In genomic region chr8:56232552-56232951, GRCm38 (mm10) we compare ENCODE assay signal across 14 mouse cellular contexts.
DNase-seq lines count a peak whose midpoint lies in the region; ATAC-seq and TF ChIP-seq lines count a peak whose summit lies in the region.
"Had no signal": no experiment of that assay in that cellular context is flagged by ENCODE, and none has a peak within 500 bp of the region (broad histone marks: within the 10 kb centered on the region; RNA-seq: fewer than 3 reads in every experiment).

No protein-coding gene starts in this region.

- 0 out of 2 replicates have a peak, but pooled peaks have one; percentile 34 for ATAC-seq in intestine, embryonic 15.5 days
- no peak for ATAC-seq in intestine, postnatal 0 days
- ATAC-seq in heart, embryonic 16.5 days (replicated peaks; ENCODE audit: extremely low read depth, insufficient read depth, low FRiP score) = peak; percentile 45; the same call in 1 of the 2 replicates
- no peak for ATAC-seq in hindbrain, embryonic 12.5 days (ENCODE audit: low FRiP score)
- ATAC-seq: Patski had no signal

- H3K4me1 ChIP-seq in intestine, embryonic 15.5 days (replicated peaks) = no peaks in the 10 kb centered on the region
- H3K4me1 ChIP-seq in intestine, postnatal 0 days (replicated peaks; ENCODE audit: control insufficient read depth, insufficient read depth, low read length) = no peaks in the 10 kb centered on the region; the same call in 1 of the 2 replicates
- no peaks in the 10 kb centered on the region for H3K4me1 ChIP-seq in heart, embryonic 16.5 days (ENCODE audit: control insufficient read depth, insufficient read depth, low read length)
- no peaks in the 10 kb centered on the region for H3K4me1 ChIP-seq in hindbrain, embryonic 12.5 days
- H3K4me1 ChIP-seq: liver, embryonic 13.5 days had no signal

- 0 out of 2 replicates have a peak overlapping the region, but pooled peaks have one; percentile 41 for H3K27ac ChIP-seq in intestine, embryonic 15.5 days
- no peak overlapping the region for H3K27ac ChIP-seq in intestine, postnatal 0 days (ENCODE audit: low read depth, low read length)
- H3K27ac ChIP-seq in heart, embryonic 16.5 days (ENCODE audit: low read length) = no peak overlapping the region; the same call in 1 of the 2 replicates
- no peak overlapping the region for H3K27ac ChIP-seq in hindbrain, embryonic 12.5 days
- H3K27ac ChIP-seq: heart, adult 2 months; liver, embryonic 13.5 days had no signal

- 53% methylated on average over 3 of the region's 3 CpGs for WGBS in intestine, embryonic 15.5 days
- 51% methylated on average over 3 of the region's 3 CpGs for WGBS in intestine, postnatal 0 days
- 59% methylated on average over 3 of the region's 3 CpGs for WGBS in heart, embryonic 16.5 days
- 79% methylated on average over 3 of the region's 3 CpGs for WGBS in hindbrain, embryonic 12.5 days

- no peaks in the 10 kb centered on the region for H3K9me3 ChIP-seq in intestine, embryonic 15.5 days
- no peaks in the 10 kb centered on the region for H3K9me3 ChIP-seq in intestine, postnatal 0 days (ENCODE audit: control insufficient read depth)
- H3K9me3 ChIP-seq in heart, embryonic 16.5 days (replicated peaks; ENCODE audit: control insufficient read depth, low read length) = no peaks in the 10 kb centered on the region
- H3K9me3 ChIP-seq in hindbrain, embryonic 12.5 days (replicated peaks) = no peaks in the 10 kb centered on the region
- H3K9me3 ChIP-seq: liver, embryonic 13.5 days had no signal

- H3K4me2 ChIP-seq in intestine, embryonic 15.5 days (replicated peaks) = no peak overlapping the region
- H3K4me2 ChIP-seq in intestine, postnatal 0 days (replicated peaks; ENCODE audit: low read depth) = no peak overlapping the region
- no peak overlapping the region for H3K4me2 ChIP-seq in heart, embryonic 16.5 days (ENCODE audit: low read depth, low read length)
- no peak overlapping the region for H3K4me2 ChIP-seq in hindbrain, embryonic 12.5 days (replicated peaks)
- H3K4me2 ChIP-seq: liver, embryonic 13.5 days had no signal

- no peak overlapping the region for H3K4me3 ChIP-seq in intestine, embryonic 15.5 days (replicated peaks)
- no peak overlapping the region for H3K4me3 ChIP-seq in intestine, postnatal 0 days (ENCODE audit: low read depth, low read length)
- H3K4me3 ChIP-seq in heart, embryonic 16.5 days (ENCODE audit: low read length) = no peak overlapping the region
- no peak overlapping the region for H3K4me3 ChIP-seq in hindbrain, embryonic 12.5 days
- H3K4me3 ChIP-seq: erythroblast, embryonic 14.5 days; heart, adult 2 months; liver, embryonic 13.5 days had no signal

- H3K27me3 ChIP-seq in intestine, embryonic 15.5 days (replicated peaks) = no peaks in the 10 kb centered on the region
- no peaks in the 10 kb centered on the region for H3K27me3 ChIP-seq in intestine, postnatal 0 days (replicated peaks; ENCODE audit: control insufficient read depth, insufficient read depth, low read length)
- H3K27me3 ChIP-seq in heart, embryonic 16.5 days (ENCODE audit: control insufficient read depth, insufficient read depth, low read length) = no peaks in the 10 kb centered on the region
- no peaks in the 10 kb centered on the region for H3K27me3 ChIP-seq in hindbrain, embryonic 12.5 days
- H3K27me3 ChIP-seq: liver, embryonic 13.5 days; Patski had no signal

- TF ChIP-seq CTCF in intestine, postnatal 0 days (IDR thresholded peaks at IDR 0.05; ENCODE audit: low read depth) = no peak

- H3K9ac ChIP-seq in intestine, embryonic 15.5 days = no peak overlapping the region
- H3K9ac ChIP-seq in intestine, postnatal 0 days (ENCODE audit: low read depth, low read length) = no peak overlapping the region
- H3K9ac ChIP-seq in heart, embryonic 16.5 days (ENCODE audit: low read length) = no peak overlapping the region
- H3K9ac ChIP-seq in hindbrain, embryonic 12.5 days = no peak overlapping the region
- H3K9ac ChIP-seq: liver, embryonic 13.5 days had no signal

- no peaks in the 10 kb centered on the region for H3K36me3 ChIP-seq in intestine, embryonic 15.5 days
- no peaks in the 10 kb centered on the region for H3K36me3 ChIP-seq in intestine, postnatal 0 days (ENCODE audit: control insufficient read depth, insufficient read depth)
- H3K36me3 ChIP-seq in heart, embryonic 16.5 days (ENCODE audit: control insufficient read depth, insufficient read depth) = no peaks in the 10 kb centered on the region
- no peaks in the 10 kb centered on the region for H3K36me3 ChIP-seq in hindbrain, embryonic 12.5 days
- H3K36me3 ChIP-seq: liver, embryonic 13.5 days had no signal

- DNase-seq in NIH3T3 (ENCODE audit: low read depth) = peak; percentile 29
- peak; percentile 13 for DNase-seq in lung, postnatal 10 days
- DNase-seq in frontal cortex, adult 2 months (ENCODE audit: extremely low spot score in 1 of 2, low spot score in 1 of 2) = no peak
- DNase-seq in MN1 (ENCODE audit: low spot score) = no peak
- DNase-seq: cerebellum, postnatal 14 days; liver, embryonic 13.5 days; thymus, postnatal 14 days had no signal

Comparison
In these comparisons a context has a peak if more than half of its experiments do, and no peak if none do; other contexts are left out.
1. ATAC-seq: peak in intestine, embryonic 15.5 days (single experiment) and heart, embryonic 16.5 days (single experiment); none in intestine, postnatal 0 days (single experiment) and hindbrain, embryonic 12.5 days (single experiment).
2. DNase-seq: peak in NIH3T3 (single experiment) and lung, postnatal 10 days (single experiment); none in frontal cortex, adult 2 months (0 of 2) and MN1 (single experiment).